Mouse (Mus musculus) olfactory bulb, adult 2 months (tissue): ENCODE measurements around the gene Npnt.

Experiments used
- CTCF ChIP-seq: fragments of 200-500 bp; IDR thresholded peaks from 2 replicates; pipeline ENCODE4 v1.5.1; 2012; ENCODE audit warnings: low read depth, mild to moderate bottlenecking, low read length, moderate library complexity; ENCODE audit not compliant: insufficient read depth
- POLR2A ChIP-seq: fragments of 200-500 bp; IDR thresholded peaks from 2 replicates; pipeline ENCODE4 v1.6.1; 2012; ENCODE audit warnings: mild to moderate bottlenecking, low read depth, low read length, moderate library complexity; ENCODE audit not compliant: insufficient read depth

GRCm38 (mm10) chr3:132855458-132856212 lies 94.5 kb downstream of the Npnt start:
- TF ChIP-seq CTCF (no peak), POLR2A (no peak)
